Mouse (Mus musculus): ENCODE data around the gene Scrn2.

The Scrn2 gene

DNA sequence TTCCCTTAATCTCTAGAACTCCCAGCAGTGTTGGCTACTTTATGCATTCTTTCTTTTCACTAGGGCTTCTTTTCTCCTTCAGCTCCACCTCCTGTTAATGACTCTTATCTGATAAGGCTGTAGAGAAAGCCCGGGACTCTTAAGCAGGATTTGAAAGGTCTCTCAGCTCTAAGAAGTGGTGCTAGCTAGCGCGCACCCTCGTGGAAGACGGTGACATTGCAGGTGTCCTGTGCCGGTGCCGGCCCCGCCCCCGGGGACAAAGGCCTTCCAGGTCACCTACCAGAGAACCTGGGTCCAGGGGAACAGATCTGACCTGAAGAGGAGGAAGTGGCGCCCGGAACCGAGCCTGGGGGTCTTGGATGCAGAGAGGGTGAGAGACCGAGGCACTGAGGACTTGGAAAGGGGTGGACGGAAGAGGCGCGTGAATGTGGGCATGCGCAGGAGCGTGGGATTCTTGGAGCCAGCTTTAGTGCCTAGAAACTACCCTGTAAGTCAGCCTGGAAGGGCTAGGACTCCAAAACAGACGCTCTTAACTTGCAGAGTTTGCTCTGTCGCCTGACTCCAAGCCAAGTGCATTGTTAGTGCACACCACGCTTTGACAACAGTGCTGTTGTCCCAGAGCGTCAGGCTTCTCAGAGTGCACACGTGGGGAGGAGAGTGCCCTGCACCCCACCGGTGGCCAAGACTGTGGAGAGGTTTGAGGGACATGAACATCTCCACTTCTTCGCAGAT is at the start of gene Scrn2:
Scrn2 (plus strand) TSS at position 253 of the 732 bp plus-strand sequence.
- peak; percentile 73 for DNase-seq (ENCODE audit: low read depth)

DNA sequence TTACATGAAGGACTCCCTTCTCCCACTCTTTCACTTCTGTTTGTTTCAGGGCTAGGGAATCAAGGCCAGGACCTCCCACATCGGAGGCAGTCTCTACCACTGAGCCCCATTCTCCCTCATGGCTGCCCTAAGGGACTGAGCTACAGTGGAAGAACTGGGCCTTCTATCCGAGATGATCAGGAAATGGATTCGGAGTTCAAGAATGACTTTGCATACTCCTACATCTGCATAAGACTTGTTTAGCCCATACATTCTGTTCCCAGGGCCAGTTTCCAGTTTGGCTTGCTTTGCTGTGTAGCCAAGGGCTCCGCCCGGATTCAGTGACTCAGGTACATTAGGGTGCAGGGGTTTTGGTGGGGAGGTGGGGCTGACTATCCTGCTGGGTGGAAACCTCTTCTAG is 49.7 kb upstream of the Scrn2 start:
- no peak for DNase-seq (ENCODE audit: low read depth)

DNA sequence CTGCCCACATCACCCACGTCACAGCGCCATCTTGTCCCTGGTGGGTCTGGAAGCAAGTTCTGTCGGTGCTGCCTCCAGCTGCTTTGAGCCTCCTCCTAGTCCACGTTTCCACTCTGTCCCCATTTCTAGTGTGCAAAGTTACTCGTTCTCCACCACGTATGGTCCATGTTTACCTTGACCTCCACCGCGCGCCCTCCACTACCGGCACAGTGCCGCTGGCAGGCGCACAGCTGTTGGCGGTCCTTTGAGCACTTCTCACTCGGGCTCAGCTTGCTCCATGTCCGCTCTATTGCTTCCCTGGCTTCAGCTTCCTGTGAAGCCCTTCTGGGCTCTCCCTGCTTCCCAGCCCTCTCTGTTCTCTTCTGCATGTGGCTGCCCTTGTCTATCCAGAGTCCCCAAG is 48.3 kb upstream of the Scrn2 start:
- DNase-seq (ENCODE audit: low read depth) = no peak

DNA sequence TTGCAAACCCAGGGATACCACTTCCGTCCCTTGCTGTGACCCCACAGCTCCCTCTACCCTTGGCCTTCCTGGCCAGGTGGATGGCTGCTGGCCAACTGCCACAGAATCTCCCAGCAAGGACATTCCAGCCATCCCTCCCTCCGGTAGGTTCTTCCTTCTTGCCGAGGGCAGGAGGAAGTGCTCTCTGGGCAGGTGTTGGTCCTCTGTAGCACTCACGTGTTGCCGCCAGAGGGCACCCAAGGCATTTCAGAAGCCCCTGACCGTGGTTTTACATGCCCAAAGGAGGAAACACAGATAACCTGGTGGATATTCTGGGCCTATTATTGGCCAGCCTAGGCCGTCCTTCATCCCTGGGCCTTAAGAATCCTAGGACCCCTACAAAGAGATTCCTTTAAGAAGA is 47.4 kb upstream of the Scrn2 start:
- no peak for DNase-seq (ENCODE audit: low read depth)

DNA sequence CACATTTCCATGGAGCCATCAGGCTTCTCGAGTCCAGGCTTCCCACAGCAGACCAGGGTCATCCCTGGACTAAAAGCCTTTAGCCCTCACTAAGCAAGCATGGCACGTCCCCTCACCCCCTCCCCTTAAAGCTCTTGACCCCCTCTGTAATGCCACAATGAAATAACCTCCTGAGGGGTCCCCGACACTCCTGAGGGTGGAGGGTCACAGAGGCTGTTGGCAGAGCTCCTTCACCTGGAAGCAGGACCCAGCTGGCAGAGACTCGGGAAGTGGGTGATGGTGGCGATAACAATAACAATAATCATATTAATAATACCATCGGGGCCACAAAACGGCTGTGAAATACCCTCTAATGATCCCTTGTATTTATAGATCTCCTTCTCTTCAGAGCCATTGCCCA is 46.9 kb upstream of the Scrn2 start, which contains the start of gene Sp2:
Sp2 (minus strand) TSS at position 101 of the 400 bp plus-strand sequence.
- DNase-seq (ENCODE audit: low read depth) = no peak

DNA sequence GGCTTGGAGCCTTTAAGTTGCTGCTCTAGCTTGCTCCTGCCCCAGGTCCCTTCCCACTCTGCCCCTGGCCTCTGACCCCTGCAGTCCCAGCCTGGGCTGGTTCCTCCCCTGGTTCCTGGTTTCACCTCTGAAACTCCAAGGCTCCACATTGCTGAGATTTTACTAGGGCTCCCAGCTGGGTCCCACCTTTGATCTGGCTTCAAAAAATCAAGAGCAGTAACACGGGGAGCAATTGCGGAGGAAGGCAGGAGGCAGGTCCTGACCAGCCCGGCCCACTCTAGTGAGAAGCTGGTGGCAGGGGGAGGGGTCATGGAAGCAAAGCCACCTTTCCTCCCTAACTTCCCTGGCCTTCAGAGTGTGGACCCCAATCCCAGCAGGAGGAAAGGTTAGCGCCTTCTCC is 44.8 kb upstream of the Scrn2 start:
- DNase-seq (ENCODE audit: low read depth) = no peak

DNA sequence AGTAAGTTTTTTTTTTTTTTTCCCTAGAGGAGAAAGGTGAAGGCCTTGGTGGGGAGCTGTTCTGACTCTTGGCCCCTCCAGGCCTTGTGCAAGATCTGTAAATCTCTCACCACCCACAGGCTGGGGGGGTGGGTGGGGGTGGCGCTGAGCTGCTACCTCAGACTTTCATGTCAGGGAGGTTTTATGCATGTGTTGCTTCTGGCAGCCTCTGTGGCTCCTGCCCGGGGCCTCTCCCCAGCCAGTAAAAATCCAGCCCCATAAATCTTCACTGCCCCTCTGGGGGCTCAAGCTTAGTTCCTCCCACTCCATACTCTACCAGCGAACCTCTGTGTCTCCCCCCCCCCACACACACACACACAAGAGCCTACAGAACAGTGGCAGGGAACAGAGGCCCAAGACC is 43.3 kb upstream of the Scrn2 start:
- no peak for DNase-seq (ENCODE audit: low read depth)

DNA sequence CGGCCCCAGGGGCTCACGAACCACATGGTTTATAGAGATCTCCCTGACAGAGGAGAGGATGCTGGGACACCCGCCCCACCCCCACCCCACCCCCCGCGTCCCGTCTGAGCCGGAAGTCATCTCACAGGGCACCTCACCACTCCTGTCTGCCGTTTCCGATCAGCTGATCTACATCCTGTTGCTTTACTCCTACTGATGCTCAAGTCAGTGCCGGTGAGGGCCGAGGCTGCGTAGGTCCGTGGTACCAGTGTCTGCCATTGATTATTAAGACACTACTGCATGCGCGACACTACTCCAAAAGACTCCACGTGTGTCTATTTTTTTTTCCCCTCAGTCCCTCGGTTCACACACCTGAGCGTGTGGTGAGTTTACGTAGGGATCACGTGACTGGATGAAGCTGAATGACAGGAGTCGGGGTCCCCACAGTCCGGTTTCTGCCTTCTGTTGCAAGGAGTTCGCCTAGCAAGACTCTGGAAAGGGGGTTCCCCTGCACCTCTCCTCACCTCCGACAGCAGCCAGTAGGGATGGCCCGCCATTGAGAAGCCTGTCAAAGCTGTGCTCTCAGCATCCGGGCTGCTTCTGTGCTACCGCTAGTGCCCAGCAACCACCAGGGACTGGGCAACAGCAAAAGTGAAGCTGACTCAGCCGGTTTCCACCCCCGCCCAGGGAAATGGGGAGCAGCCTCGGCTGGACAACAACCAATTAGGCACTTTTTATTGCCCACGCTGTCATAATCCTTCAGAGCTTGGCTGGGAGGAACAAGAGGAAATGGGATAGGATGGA is 41.7 kb upstream of the Scrn2 start:
- no peak for DNase-seq (ENCODE audit: low read depth)

DNA sequence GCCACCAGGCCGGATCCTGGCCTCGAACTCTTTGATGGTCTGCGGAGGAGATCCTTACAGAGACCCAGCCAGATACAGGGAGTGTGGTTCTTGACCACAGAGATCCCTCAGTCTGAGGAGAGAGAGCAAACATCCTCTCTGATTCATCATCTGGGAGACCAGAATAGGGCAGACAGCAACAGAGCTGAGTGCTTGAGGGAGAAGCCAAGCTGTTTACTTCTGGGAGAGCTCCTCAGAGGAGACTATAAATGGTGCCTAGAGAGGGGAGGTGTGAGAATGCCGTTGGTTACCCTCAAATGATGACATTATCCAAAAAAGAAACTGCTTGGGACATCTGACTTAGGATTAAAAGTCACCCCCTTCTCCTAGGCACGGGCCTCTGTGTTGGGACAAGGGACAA is 38.2 kb upstream of the Scrn2 start:
- no peak for DNase-seq (ENCODE audit: low read depth)

DNA sequence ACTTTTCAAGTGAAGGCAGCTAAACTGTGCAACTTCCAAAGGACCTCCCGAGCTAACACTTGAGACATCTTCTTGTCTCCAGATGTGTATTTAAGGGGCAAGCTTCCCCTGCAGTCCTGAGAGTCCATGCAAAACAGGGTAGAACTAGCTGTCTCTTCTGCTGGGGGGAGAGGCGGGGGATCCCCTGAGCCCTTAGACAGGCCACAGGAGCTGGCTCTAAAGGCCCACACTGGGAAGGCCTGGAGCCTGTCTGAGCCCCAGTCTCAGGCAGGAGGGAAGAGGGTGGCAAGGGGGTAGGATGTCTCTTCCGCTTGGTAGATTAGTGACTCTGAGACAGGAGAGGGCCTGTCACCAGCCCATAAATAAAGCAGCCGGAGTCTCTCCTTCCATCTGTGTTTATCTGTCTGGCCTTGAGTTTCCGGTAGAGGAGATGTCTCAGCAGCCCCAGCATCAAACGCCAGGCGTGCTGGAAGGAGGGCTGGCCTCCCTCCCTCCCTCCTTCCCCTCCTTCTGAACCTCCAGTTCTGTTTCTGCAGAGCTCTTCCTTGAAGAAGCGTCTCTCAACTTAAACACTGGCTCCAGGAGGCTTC is 36.9 kb upstream of the Scrn2 start:
- no peak for DNase-seq (ENCODE audit: low read depth)

DNA sequence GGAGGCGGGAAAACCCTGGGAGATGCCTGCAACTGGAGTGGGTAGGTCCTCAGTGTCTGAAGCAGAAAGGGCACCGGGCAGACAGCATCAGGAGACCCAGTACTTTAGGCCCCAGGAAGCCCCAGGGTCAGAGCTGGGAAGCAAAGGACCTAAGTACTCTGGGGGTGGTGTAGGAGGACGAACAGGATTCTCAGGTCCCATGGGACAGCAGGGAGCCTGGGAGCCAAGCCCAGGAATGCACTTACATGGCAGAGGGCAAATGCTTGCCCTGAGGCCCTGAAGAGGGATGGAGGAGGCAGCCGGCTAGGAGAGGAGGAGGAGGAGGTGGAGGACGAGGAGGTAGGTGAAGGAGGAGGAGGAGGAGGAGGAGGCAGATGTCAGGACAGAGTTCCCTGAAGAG is 34.7 kb upstream of the Scrn2 start:
- DNase-seq (ENCODE audit: low read depth) = no peak

DNA sequence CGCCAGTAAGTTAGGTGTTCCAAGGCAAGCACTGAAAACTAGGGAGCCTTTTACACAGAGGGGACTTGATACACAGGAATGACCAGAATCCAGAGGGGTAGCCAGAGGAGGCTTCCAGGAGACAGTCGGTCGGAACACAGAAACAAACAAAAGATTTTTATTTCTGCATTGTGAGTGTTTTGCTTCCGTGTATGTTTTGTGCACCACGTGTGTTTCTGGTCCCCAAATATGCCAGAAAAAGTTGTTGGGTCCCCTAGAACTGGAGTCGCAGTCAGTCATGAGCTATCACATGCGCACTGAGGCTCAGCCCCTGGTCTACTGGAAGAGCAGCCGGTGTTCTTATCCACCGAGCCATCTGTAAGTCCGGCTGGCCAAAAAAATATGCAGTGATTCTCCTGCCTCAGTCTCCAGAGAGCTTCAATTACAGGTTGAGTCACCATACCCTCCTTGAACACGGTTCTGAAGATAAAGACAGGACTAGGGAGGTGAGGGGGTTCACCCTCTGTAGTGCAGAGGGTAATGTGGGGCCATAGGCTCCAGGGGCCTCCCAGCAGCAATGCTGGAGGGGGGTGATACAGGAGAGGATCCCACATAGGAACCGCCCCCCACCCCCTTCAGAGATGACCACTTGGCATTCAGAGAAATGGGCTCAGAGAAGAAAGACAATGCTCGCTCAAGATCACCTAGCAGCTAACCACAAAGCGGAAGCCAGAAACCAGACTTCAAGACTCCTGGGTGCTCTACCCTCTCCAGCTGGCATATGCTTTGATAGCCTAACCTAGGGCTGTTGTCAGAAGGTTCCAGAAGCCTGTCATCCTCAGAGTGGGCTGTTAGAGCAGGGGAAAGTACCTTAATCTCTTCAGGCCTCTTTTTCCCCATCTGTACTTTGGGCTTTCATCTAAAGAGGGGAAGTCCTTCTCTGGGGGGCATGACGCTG is 33.6 kb upstream of the Scrn2 start:
- no peak for DNase-seq (ENCODE audit: low read depth)

DNA sequence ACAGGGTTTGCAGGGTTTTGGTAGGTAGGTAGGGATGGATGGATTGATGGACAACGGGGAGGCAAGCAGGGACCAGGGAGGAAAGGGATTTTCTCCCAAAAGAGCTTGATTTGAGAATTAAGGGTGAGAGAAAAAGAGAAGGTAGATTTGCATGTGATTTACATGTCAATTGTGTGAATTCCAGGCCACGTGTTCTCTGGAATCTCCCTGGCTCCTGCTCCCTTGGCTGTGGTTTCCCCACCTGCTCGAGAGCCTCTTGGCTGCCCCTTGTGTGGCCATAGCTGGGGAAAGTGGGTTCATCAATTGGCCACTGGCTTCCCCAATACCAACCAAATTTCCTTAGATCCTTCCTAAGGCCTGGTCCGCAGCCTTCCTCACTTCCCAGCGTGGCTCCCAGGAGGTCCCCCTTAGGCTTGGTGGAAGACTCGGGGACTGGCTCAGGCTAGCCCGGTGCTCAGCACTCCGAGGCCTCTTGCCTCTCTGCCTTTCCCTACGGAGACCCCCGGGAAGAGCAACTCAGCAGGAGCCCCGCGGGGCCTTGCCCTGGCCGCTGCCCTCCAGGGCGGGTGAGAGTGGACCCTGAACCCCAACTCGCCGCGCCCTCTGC is 32.9 kb upstream of the Scrn2 start:
- DNase-seq (ENCODE audit: low read depth) = no peak

DNA sequence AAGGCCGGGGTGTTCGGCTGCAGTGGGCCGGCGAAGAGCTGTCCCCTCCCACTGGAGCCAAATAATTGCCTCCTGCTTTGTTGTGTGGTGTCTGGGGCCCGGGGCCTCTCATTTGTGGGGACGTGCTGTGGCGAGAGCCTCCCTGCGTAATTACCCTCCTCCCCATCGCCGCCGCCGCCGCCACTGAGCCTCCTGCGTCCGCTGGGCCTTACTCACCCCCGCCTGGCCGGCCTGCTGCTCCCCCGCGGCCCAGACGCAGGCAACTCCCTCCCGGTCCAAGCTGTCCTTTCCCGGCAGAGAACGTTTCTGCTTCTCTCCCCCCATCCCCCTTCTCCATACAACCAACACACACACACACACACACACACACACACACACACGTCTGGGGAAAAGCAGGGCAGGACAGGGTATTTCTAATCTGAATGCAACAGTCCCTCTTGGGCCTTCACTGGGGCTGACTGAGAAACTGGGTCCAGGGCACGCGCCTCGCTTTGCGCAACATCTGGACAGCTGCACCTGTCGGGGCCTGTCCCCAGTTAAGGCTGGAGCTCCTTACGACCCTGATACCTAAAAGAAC is 32.3 kb upstream of the Scrn2 start:
- no peak for DNase-seq (ENCODE audit: low read depth)

DNA sequence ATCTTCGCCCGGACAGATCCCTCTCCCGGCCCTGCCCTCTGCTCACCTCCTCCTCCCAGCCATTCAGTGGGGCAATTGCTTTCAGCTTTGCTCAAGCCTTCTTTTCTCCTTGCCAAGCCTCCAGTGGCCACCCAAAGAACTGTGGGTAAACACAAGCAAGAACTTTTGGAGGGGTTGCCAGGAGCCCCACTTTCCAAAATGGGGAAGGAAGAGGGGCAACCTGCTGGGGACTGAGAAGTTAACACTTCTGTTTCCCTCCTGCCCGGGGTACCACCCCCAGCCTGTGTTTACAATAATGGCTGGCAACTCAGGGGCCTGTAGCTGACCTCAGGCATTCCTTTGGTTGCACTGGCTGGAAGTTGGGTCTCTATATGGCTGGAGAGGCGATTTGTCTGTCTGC is 26.6 kb upstream of the Scrn2 start:
- DNase-seq (ENCODE audit: low read depth) = no peak

DNA sequence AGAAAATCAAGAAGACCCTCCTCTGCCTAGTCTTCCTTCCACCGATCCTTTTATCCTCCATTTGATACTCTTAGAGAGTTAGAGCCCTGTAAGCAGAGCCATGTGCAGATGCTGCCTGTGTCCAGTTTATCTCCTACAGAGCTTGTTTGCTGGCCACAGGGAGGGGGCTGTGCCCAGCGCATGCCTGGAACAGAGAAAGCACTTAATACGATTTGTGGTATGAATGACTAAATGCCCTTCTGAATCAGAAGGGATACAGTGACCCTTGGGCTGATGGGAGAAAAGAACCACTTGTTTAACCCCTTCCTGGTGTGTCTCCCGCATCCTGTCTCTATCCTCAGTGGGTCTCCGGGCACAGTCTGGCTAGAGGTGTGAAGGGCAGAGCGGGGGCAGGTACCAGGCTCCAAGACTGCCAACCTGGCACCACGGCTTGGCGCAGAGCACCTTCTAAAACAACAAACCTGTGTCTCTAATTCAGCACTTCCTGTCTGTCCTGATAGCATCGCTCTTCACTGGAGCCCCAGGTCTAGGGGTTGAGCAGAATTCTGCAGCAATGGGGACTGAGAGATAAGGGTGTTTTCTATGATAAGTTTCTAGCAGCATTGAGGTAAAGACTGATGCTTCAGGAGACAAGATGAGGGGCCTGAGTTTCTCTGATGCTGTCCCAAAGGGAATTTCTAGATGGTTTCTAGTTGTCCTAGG is 22.5 kb upstream of the Scrn2 start:
- DNase-seq (ENCODE audit: low read depth) = peak; percentile 56

DNA sequence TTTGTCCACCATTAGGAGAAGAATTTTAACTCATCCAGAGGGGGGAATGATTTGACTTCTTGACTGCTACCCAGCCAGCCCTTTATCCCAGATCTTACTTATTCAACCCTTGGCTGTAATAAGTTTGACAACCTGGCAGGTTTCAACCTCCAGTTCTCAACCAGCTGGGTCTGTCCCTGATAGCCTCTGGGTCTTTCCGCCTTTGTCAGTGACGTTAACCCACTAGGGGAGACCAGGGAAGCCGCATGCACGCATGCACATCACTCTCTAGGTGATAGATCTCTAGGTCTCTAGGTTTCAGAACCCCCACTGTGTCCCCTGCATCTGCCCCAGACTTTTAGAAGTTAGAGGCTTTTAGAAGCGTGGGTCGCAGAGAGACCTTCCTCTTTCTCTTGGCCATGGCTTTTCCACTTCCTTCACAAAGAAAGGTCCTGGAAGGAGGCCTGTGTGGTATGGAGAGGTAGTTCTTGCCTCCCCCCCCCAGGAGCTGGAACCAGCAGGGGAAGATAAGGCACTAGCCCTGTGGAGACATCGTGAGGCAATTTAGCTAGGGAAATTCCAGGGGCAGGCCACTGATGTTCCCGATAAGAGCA is 20.4 kb upstream of the Scrn2 start:
- DNase-seq (ENCODE audit: low read depth) = no peak

DNA sequence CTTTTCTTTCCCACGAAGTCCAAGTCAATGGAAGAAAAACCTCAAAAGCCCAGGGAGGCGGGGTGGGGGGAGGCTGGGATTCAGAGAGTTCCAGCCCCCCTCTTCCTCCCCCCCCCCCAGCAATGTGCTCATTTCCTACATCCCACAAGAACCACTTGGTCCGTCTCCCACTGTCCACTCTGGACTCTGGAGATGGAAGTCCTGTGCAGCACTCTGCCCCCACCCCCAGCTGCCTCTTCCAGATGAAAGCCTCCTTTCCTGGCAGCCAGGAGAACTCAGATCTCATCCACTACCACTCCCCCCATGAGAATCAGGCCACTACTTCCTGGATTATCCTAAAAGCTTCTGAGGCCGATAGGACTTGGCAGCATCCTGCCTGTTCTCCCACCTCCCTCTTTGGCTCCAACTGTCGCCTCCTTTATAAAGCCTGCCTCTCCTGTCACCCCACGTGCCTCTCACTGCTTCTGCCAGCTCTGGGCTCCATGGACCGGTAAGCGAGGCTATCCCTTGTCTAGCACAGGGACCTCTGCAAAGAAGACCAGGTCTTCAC is 16.5 kb upstream of the Scrn2 start, which contains the start of gene Sp6:
Sp6 (plus strand) TSS at position 274 of the 550 bp plus-strand sequence.
- DNase-seq (ENCODE audit: low read depth) = no peak

DNA sequence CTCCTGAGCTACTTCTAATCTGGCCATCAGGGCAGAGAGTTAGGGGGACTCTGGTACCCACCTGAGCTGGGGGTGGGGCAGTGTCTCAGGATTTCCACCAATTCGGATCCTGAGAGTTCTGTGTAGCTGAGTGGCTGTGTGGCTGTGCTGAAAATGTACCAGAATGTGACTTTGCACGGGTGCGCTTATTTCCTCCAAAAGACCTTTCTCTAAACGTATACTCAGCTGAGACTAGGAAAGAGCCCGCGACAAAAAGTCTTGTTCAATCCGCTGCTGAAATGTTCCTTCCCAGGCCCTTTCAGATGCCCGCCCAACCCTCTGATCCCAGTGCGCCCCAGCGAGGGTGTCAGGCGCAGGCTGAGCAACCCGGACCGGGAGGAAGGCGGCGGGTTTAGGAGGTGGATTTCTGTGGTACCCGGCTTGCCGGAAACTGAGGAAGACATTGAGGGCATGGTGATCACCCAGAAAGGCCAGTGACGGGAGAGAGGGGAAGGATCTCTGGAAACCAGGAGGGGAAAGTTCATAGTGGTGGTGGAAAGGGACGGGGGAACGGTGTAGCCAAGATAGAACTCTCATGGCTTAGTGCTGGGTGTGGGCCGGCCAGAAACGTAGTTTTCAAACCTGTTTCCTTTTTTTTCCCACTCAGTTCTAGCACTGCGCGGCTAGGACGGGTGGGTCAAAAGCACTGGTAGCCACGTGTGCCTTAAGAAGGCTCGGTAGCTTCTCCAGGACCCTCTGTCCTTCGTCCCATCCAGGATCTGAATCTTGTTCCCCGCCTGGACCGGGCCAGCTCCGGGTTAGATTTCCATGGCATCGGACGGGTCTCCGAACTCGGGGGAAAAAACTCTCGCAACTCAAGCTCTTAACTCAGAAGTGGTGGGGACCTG is 11.8 kb upstream of the Scrn2 start:
- DNase-seq (ENCODE audit: low read depth) = no peak
